Mouse (Mus musculus) limb, embryonic 12.5 days (tissue): ENCODE measurements around the gene Gh. TPM values are rescaled to one million over a fixed set of nuclear protein-coding genes. Genes with fewer than 3 reads are reported as not detected.

Experiments
- ATAC-seq: fragments of 200-750 bp; cut with Nextera tagmentation; 2 replicates; pipeline ENCODE4 v1.8.0; 2017; ENCODE audit warnings: low read depth, moderate TSS enrichment; ENCODE audit not compliant: insufficient number of reproducible peaks, insufficient read depth, low FRiP score, low TSS enrichment
- H3K27ac ChIP-seq: fragments of 300-500 bp; sonication (generic); 2 replicates; pipeline ENCODE4 v1.5.1; 2016; ENCODE audit warnings: mild to moderate bottlenecking, moderate library complexity
- H3K27me3 ChIP-seq: fragments of 300-500 bp; sonication (generic); 2 replicates; pipeline ENCODE4 v1.6.1; 2016; ENCODE audit warnings: mild to moderate bottlenecking, moderate library complexity
- H3K36me3 ChIP-seq: fragments of 300-500 bp; sonication (generic); 2 replicates; pipeline ENCODE4 v1.6.1; 2016; ENCODE audit warnings: mild to moderate bottlenecking, moderate library complexity
- H3K4me1 ChIP-seq: fragments of 300-500 bp; sonication (generic); replicated peaks from 2 replicates; pipeline ENCODE4 v1.6.1; 2016
- H3K4me2 ChIP-seq: fragments of 300-500 bp; sonication (generic); 2 replicates; pipeline ENCODE4 v1.6.1; 2016; ENCODE audit warnings: mild to moderate bottlenecking, moderate library complexity
- H3K4me3 ChIP-seq: fragments of 300-500 bp; sonication (generic); replicated peaks from 2 replicates; pipeline ENCODE4 v1.5.1; 2016; ENCODE audit warnings: mild to moderate bottlenecking
- H3K9ac ChIP-seq: fragments of 300-500 bp; sonication (generic); replicated peaks from 2 replicates; pipeline ENCODE4 v1.6.1; 2016; ENCODE audit warnings: mild to moderate bottlenecking, moderate library complexity
- H3K9me3 ChIP-seq: fragments of 300-500 bp; sonication (generic); 2 replicates; pipeline ENCODE4 v1.6.1; 2016; ENCODE audit warnings: mild to moderate bottlenecking, moderate library complexity
- WGBS: fragments of 180-500 bp; shearing (Covaris S2); methylation state at CpG from one replicate; pipeline ENCODE4 v1.1.7; 2016; 5-methylcytosine and 5-hydroxymethylcytosine counted together
- polyA plus RNA-seq: library from polyadenylated mRNA; unstranded; fragments of >200 nt; fragmentation: Nextera tagmentation; extraction: Ambion mirVana; gene quantifications from 2 replicates; pipeline ENCODE4 v1.2.1, GENCODE M21; 2016

Gh gene
- polyA plus RNA-seq, 1 experiment from 2014 or later, result not detected

- Histone ChIP-seq H3K9ac (no peak overlapping the region), H3K9me3 (no peaks in the 10 kb centered on the region), H3K27me3 (peaks cover 2% of the 10 kb centered on the region; the same call in 1 of the 2 replicates), H3K27ac (no peak overlapping the region), H3K4me3 (no peak overlapping the region), H3K4me2 (no peak overlapping the region), H3K36me3 (no peaks in the 10 kb centered on the region), H3K4me1 (no peaks in the 10 kb centered on the region)
- WGBS, result 78% methylated on average over 4 of the region's 4 CpGs
- no peak for ATAC-seq
Observed at GRCm38 (mm10) chr11:106283371-106283770, 18.3 kb downstream of the Gh start.

- H3K9me3 ChIP-seq, result no peaks in the 10 kb centered on the region
- H3K4me2 ChIP-seq, result no peak overlapping the region
- H3K9ac ChIP-seq, result no peak overlapping the region
- H3K27me3 ChIP-seq, result peaks cover 3% of the 10 kb centered on the region; the same call in 1 of the 2 replicates
- H3K27ac ChIP-seq, result no peak overlapping the region
- no peak overlapping the region for H3K4me3 ChIP-seq
- H3K36me3 ChIP-seq, result no peaks in the 10 kb centered on the region
- 87% methylated on average over 6 of the region's 6 CpGs for WGBS
- no peak for ATAC-seq
- no peaks in the 10 kb centered on the region for H3K4me1 ChIP-seq
Observed at GRCm38 (mm10) chr11:106282452-106282851, 19.2 kb downstream of the Gh start.

GRCm38 (mm10) chr11:106276454-106276853 is 25.2 kb downstream of the Gh start, which contains the start of gene Tcam1:
Tcam1 (plus strand) TSS chr11:106276672.
- 10% methylated on average over 25 of the region's 25 CpGs for WGBS
- Histone ChIP-seq H3K9ac (no peak within 1 kb of the TSS), H3K4me3 (peak within 1 kb of the TSS; percentile 19), H3K27me3 (peaks cover 6% of the 10 kb centered on the region; the same call in 1 of the 2 replicates), H3K4me1 (peaks cover 29% of the 10 kb centered on the region), H3K9me3 (no peaks in the 10 kb centered on the region), H3K4me2 (peak within 1 kb of the TSS; percentile 53), H3K27ac (no peak within 1 kb of the TSS; the same call in 1 of the 2 replicates), H3K36me3 (no peaks in the 10 kb centered on the region; the same call in 1 of the 2 replicates)
- no peak for ATAC-seq

DNA sequence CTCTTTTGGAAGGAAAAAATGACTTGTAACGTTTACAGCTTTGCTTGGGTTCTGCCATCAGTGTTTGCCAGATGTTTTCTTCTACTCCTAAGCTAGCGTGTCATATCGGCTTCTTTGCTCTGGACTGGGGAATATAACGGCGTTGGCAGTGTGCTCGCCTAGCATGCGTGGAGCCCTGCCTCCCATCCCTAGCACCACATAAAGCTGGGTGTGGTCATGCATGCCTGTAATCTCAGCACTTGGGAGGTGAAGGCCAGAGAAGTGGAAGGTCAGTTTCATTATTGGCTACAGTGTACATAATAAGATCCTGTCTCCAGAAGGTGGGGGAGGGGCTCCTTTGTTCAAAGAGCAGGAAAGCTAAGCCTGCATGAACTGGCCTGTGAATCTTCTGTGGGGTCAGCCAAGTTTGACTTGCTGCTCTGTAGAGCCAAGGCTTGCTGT is 26.7 kb downstream of the Gh start:
- Histone ChIP-seq H3K4me3 (no peak overlapping the region), H3K36me3 (no peaks in the 10 kb centered on the region; the same call in 1 of the 2 replicates), H3K9ac (no peak overlapping the region; the same call in 1 of the 2 replicates), H3K27ac (peak overlapping the region; percentile 36; the same call in 1 of the 2 replicates), H3K27me3 (peaks cover 6% of the 10 kb centered on the region; the same call in 1 of the 2 replicates), H3K4me2 (no peak overlapping the region), H3K9me3 (no peaks in the 10 kb centered on the region), H3K4me1 (peaks cover 42% of the 10 kb centered on the region)
- no peak for ATAC-seq
- 51% methylated on average over 7 of the region's 7 CpGs for WGBS

GRCm38 (mm10) chr11:106274374-106274773 is 27.3 kb downstream of the Gh start:
- Histone ChIP-seq H3K9me3 (no peaks in the 10 kb centered on the region), H3K9ac (no peak overlapping the region; the same call in 1 of the 2 replicates), H3K36me3 (no peaks in the 10 kb centered on the region; the same call in 1 of the 2 replicates), H3K27me3 (peaks cover 6% of the 10 kb centered on the region; the same call in 1 of the 2 replicates), H3K4me2 (no peak overlapping the region), H3K4me1 (peaks cover 46% of the 10 kb centered on the region), H3K4me3 (no peak overlapping the region), H3K27ac (peak overlapping the region; percentile 36)
- ATAC-seq, result no peak
- WGBS, result 83% methylated on average over 1 of the region's 1 CpGs

DNA sequence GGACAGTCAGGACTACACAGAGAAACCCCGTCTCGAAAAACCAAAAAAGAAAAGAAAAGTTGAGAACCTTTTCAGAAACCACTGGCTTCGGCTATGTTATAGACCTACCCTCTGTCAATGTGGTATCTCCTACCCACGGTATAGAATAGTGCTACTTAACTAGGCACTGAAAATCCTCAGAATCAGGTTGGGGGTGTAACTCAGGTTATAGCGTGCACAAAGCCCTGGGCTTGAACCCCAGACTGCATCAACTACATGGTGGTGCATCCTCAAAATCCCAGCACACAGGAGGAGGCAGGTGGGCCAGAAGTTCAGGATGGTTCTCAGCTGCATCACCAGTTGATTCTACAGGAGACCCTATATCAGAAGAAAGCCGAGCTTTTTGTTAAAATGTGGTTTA is 27.9 kb downstream of the Gh start:
- Histone ChIP-seq H3K27me3 (peaks cover 6% of the 10 kb centered on the region; the same call in 1 of the 2 replicates), H3K36me3 (no peaks in the 10 kb centered on the region; the same call in 1 of the 2 replicates), H3K4me3 (peak overlapping the region; percentile 99; the same call in 1 of the 2 replicates), H3K9me3 (no peaks in the 10 kb centered on the region), H3K4me2 (peak overlapping the region; percentile 71), H3K27ac (no peak overlapping the region), H3K9ac (no peak overlapping the region), H3K4me1 (peaks cover 51% of the 10 kb centered on the region)
- no peak for ATAC-seq
- 95% methylated on average over 6 of the region's 6 CpGs for WGBS

- no peak; the same call in 1 of the 2 replicates for ATAC-seq
- H3K4me2 ChIP-seq, result peak overlapping the region; percentile 71
- no peaks in the 10 kb centered on the region; the same call in 1 of the 2 replicates for H3K36me3 ChIP-seq
- H3K4me3 ChIP-seq, result peak overlapping the region; percentile 99
- peak overlapping the region; percentile 69 for H3K9ac ChIP-seq
- peaks cover 3% of the 10 kb centered on the region; the same call in 1 of the 2 replicates for H3K27me3 ChIP-seq
- no peaks in the 10 kb centered on the region for H3K9me3 ChIP-seq
- H3K4me1 ChIP-seq, result peaks cover 56% of the 10 kb centered on the region
- H3K27ac ChIP-seq, result peak overlapping the region; percentile 87
- 10% methylated on average over 16 of the region's 16 CpGs for WGBS
Observed at GRCm38 (mm10) chr11:106273311-106273684, 28.4 kb downstream of the Gh start.

- WGBS, result under 1% methylated on average over 72 of the region's 72 CpGs
- H3K27ac ChIP-seq, result peak within 1 kb of the TSS; percentile 96
- peaks cover 62% of the 10 kb centered on the region for H3K4me1 ChIP-seq
- 0 out of 2 replicates have a peak, but pooled peaks cover 3% of the 10 kb centered on the region for H3K27me3 ChIP-seq
- H3K4me3 ChIP-seq, result peak within 1 kb of the TSS; percentile 99
- ATAC-seq, result peak; percentile 88
- H3K9ac ChIP-seq, result peak within 1 kb of the TSS; percentile 99
- no peaks in the 10 kb centered on the region; the same call in 1 of the 2 replicates for H3K36me3 ChIP-seq
- H3K9me3 ChIP-seq, result no peaks in the 10 kb centered on the region
- H3K4me2 ChIP-seq, result peak within 1 kb of the TSS; percentile 93
Observed at GRCm38 (mm10) chr11:106272644-106273310, 28.9 kb downstream of the Gh start, which contains the start of gene Smarcd2. Smarcd2 (minus strand) TSS chr11:106272972.

GRCm38 (mm10) chr11:106271794-106272643 is 29.6 kb downstream of the Gh start:
- peak overlapping the region; percentile 99 for H3K9ac ChIP-seq
- peak overlapping the region; percentile 99 for H3K4me3 ChIP-seq
- 1% methylated on average over 41 of the region's 41 CpGs for WGBS
- H3K27me3 ChIP-seq, result no peaks in the 10 kb centered on the region
- peak overlapping the region; percentile 96 for H3K27ac ChIP-seq
- peaks cover 3% of the 10 kb centered on the region for H3K36me3 ChIP-seq
- no peaks in the 10 kb centered on the region for H3K9me3 ChIP-seq
- peaks cover 69% of the 10 kb centered on the region for H3K4me1 ChIP-seq
- ATAC-seq, result no peak; the same call in 1 of the 2 replicates
- H3K4me2 ChIP-seq, result peak overlapping the region; percentile 93

GRCm38 (mm10) chr11:106271131-106271793 is 30.4 kb downstream of the Gh start:
- H3K27ac ChIP-seq, result peak overlapping the region; percentile 96
- H3K36me3 ChIP-seq, result peaks cover 11% of the 10 kb centered on the region
- no peak for ATAC-seq
- H3K27me3 ChIP-seq, result no peaks in the 10 kb centered on the region
- peak overlapping the region; percentile 93 for H3K4me2 ChIP-seq
- H3K4me3 ChIP-seq, result peak overlapping the region; percentile 99
- peaks cover 69% of the 10 kb centered on the region for H3K4me1 ChIP-seq
- peak overlapping the region; percentile 99 for H3K9ac ChIP-seq
- WGBS, result 27% methylated on average over 5 of the region's 5 CpGs
- no peaks in the 10 kb centered on the region for H3K9me3 ChIP-seq
